Mouse (Mus musculus): ENCODE data around the gene Gm10638. TPM values are rescaled to one million over a fixed set of nuclear protein-coding genes. Genes with fewer than 3 reads are reported as not detected.
A peak's percentile ranks its signal among the peaks of the same experiment; 100 is the strongest.

Gene Gm10638
- 1 to 10 TPM; 2.8 to 4.1 TPM for total RNA-seq (2021)
- long read RNA-seq, experiment 1, transcript Gm10638-201 (1 exons, 905 nt) = major isoform, 6 of 6 reads
- long read RNA-seq, experiment 1, partial matches to known transcripts = 0 of 6 reads
- long read RNA-seq, experiment 1, other reads (novel, unspliced or antisense) = 0 of 6 reads
- long read RNA-seq, experiment 2, transcript Gm10638-201 (1 exons, 905 nt) = major isoform, 10 of 10 reads
- long read RNA-seq, experiment 2, partial matches to known transcripts = 0 of 10 reads
- long read RNA-seq, experiment 2, other reads (novel, unspliced or antisense) = 0 of 10 reads

- DNase-seq = peak; percentile 66
These were observed at the start of gene Gm10638, which contains the start of gene Siah1a for GRCm38 (mm10) chr8:86745221-86745934. TSS of gene Gm10638 (plus strand) at chr8:86745699. TSS of gene Siah1a (minus strand) at chr8:86745934.

GRCm38 (mm10) chr8:86695703-86696102 is 49.8 kb upstream of the Gm10638 start:
- no peak for DNase-seq

GRCm38 (mm10) chr8:86698811-86699421 is 46.6 kb upstream of the Gm10638 start:
- DNase-seq = no peak

GRCm38 (mm10) chr8:86699471-86699870 is 46.0 kb upstream of the Gm10638 start:
- no peak for DNase-seq

- DNase-seq = no peak
These were observed 43.0 kb upstream of the Gm10638 start for GRCm38 (mm10) chr8:86702453-86702852.

GRCm38 (mm10) chr8:86705317-86705716 is 40.2 kb upstream of the Gm10638 start:
- DNase-seq = no peak

GRCm38 (mm10) chr8:86706756-86707155 is 38.7 kb upstream of the Gm10638 start:
- no peak for DNase-seq

GRCm38 (mm10) chr8:86707873-86708272 is 37.6 kb upstream of the Gm10638 start:
- no peak for DNase-seq

- no peak for DNase-seq
These were observed 32.9 kb upstream of the Gm10638 start for GRCm38 (mm10) chr8:86712594-86712993.

GRCm38 (mm10) chr8:86713407-86714188 is 31.9 kb upstream of the Gm10638 start:
- no peak for DNase-seq

GRCm38 (mm10) chr8:86718332-86718994 is 27.0 kb upstream of the Gm10638 start:
- no peak for DNase-seq

GRCm38 (mm10) chr8:86719368-86719767 is 26.1 kb upstream of the Gm10638 start:
- DNase-seq = no peak

- DNase-seq = no peak
These were observed 24.6 kb upstream of the Gm10638 start for GRCm38 (mm10) chr8:86720756-86721459.

GRCm38 (mm10) chr8:86721490-86721889 is 24.0 kb upstream of the Gm10638 start:
- DNase-seq = no peak

- DNase-seq = no peak
These were observed 18.5 kb upstream of the Gm10638 start for GRCm38 (mm10) chr8:86726959-86727358.

GRCm38 (mm10) chr8:86728224-86728950 is 17.1 kb upstream of the Gm10638 start:
- no peak for DNase-seq

GRCm38 (mm10) chr8:86730303-86730702 is 15.2 kb upstream of the Gm10638 start:
- no peak for DNase-seq

GRCm38 (mm10) chr8:86730860-86731259 is 14.6 kb upstream of the Gm10638 start:
- no peak for DNase-seq

- DNase-seq = no peak
These were observed 11.3 kb upstream of the Gm10638 start for GRCm38 (mm10) chr8:86734171-86734570.

- no peak for DNase-seq
These were observed 10.5 kb upstream of the Gm10638 start for GRCm38 (mm10) chr8:86734954-86735353.
